Mouse (Mus musculus) CH12.LX (cell line): ENCODE measurements around the gene Fasl. TPM values are rescaled to one million over a fixed set of nuclear protein-coding genes. Genes with fewer than 3 reads are reported as not detected.

Experiments used
- DNase-seq: peaks from one replicate; pipeline ENCODE4 v3.0.0-alpha.2; 2013; ENCODE audit errors: extremely low read depth
- H3K27ac ChIP-seq: 2 replicates; pipeline ENCODE4 v1.5.1; 2012; ENCODE audit warnings: low read depth, mild to moderate bottlenecking, control low read depth, moderate library complexity; ENCODE audit not compliant: insufficient read depth
- H3K27me3 ChIP-seq: replicated peaks from 2 replicates; pipeline ENCODE3; 2012; ENCODE audit warnings: inconsistent platforms
- H3K36me3 ChIP-seq, 2 experiments: replicated peaks in 1 of 2; 2 replicates each; pipeline versions ENCODE3 to v1.6.1; 2012; ENCODE audit warnings: inconsistent platforms in 1 of 2, low read length in 1 of 2, mild to moderate bottlenecking in 1 of 2, mixed read lengths in 1 of 2, moderate library complexity in 1 of 2; ENCODE audit not compliant: control insufficient read depth in 1 of 2, insufficient read depth in 1 of 2
- H3K4me1 ChIP-seq, 2 experiments: 2 replicates each; pipeline ENCODE4 v1.6.1; 2012; ENCODE audit warnings: inconsistent platforms in 1 of 2, moderate library complexity in 1 of 2; ENCODE audit not compliant: insufficient read depth in 2 of 2, control insufficient read depth in 1 of 2
- H3K4me2 ChIP-seq: 2 replicates; pipeline ENCODE4 v1.6.1; 2012; ENCODE audit warnings: low read depth, mild to moderate bottlenecking, control low read depth; ENCODE audit not compliant: poor library complexity, insufficient read depth, severe bottlenecking
- H3K4me3 ChIP-seq, 3 experiments: fragments of 150-350 bp in 1 of 3; sonication (generic) in 1 of 3; replicated peaks in 1 of 3; 2 replicates each; pipeline versions ENCODE3 to v1.5.1; 2011 to 2012; ENCODE audit warnings: low read depth in 2 of 3, low read length in 2 of 3, mild to moderate bottlenecking in 2 of 3, moderate library complexity in 2 of 3, control low read depth in 1 of 3, improper control_type of control experiment in 1 of 3, inconsistent platforms in 1 of 3, mixed read lengths in 1 of 3; ENCODE audit not compliant: poor library complexity in 1 of 3
- H3K79me2 ChIP-seq: replicated peaks from 2 replicates; pipeline ENCODE4 v1.6.1; 2012; ENCODE audit warnings: mild to moderate bottlenecking, moderate library complexity; ENCODE audit not compliant: control insufficient read depth, poor library complexity, insufficient read depth, severe bottlenecking; ENCODE audit errors: extremely low read depth
- H3K9ac ChIP-seq: 2 replicates; pipeline ENCODE4 v1.6.1; 2012; ENCODE audit warnings: low read depth, mild to moderate bottlenecking, control low read depth, moderate library complexity; ENCODE audit not compliant: insufficient read depth
- H3K9me3 ChIP-seq: replicated peaks from 2 replicates; pipeline ENCODE3; 2012; ENCODE audit warnings: low read length, inconsistent platforms, mixed read lengths
- BHLHE40 ChIP-seq: IDR thresholded peaks from 2 replicates; pipeline ENCODE4 v1.6.1; 2011; ENCODE audit warnings: mild to moderate bottlenecking, low read depth, low read length, improper control_type of control experiment
- CHD1 ChIP-seq: IDR thresholded peaks from 2 replicates; pipeline ENCODE4 v1.6.1; 2012; ENCODE audit warnings: low read depth, low read length, improper control_type of control experiment, inconsistent platforms
- CHD2 ChIP-seq: IDR thresholded peaks from 2 replicates; pipeline ENCODE4 v1.6.1; 2011; ENCODE audit warnings: low read length, improper control_type of control experiment
- CTCF ChIP-seq, 2 experiments: IDR thresholded peaks in 1 of 2; conservative IDR thresholded peaks in 1 of 2; 2 replicates each; pipeline ENCODE4 v1.5.1; 2011 to 2012; ENCODE audit warnings: low read depth in 2 of 2, low read length in 2 of 2, improper control_type of control experiment in 1 of 2, inconsistent platforms in 1 of 2, mild to moderate bottlenecking in 1 of 2, moderate library complexity in 1 of 2
- E2F4 ChIP-seq: IDR thresholded peaks from 2 replicates; pipeline ENCODE4 v1.6.1; 2011; ENCODE audit warnings: low read depth, low read length, improper control_type of control experiment; ENCODE audit not compliant: insufficient replicate concordance
- ELF1 ChIP-seq: IDR thresholded peaks from 2 replicates; pipeline ENCODE4 v1.6.1; 2014; ENCODE audit warnings: low read depth, mild to moderate bottlenecking, inconsistent platforms, low read length, improper control_type of control experiment
- EP300 ChIP-seq: IDR thresholded peaks from 2 replicates; pipeline ENCODE4 v1.6.1; 2011; ENCODE audit warnings: low read length, improper control_type of control experiment
- ETS1 ChIP-seq: conservative IDR thresholded peaks from 2 replicates; pipeline ENCODE4 v1.6.1; 2012; ENCODE audit warnings: low read depth, mild to moderate bottlenecking, inconsistent platforms, low read length, improper control_type of control experiment, moderate library complexity
- GABPA ChIP-seq: IDR thresholded peaks from 2 replicates; pipeline ENCODE4 v1.6.1; 2012; ENCODE audit warnings: low read depth, low read length, improper control_type of control experiment, inconsistent platforms; ENCODE audit not compliant: insufficient replicate concordance
- HCFC1 ChIP-seq: IDR thresholded peaks from 2 replicates; pipeline ENCODE4 v1.6.1; 2012; ENCODE audit warnings: low read depth, mild to moderate bottlenecking, inconsistent platforms, low read length, improper control_type of control experiment
- IRF4 ChIP-seq: IDR thresholded peaks from 2 replicates; pipeline ENCODE4 v1.6.1; 2014; ENCODE audit warnings: low read depth, mild to moderate bottlenecking, inconsistent platforms, low read length, improper control_type of control experiment
- JUN ChIP-seq: IDR thresholded peaks from 2 replicates; pipeline ENCODE4 v1.6.1; 2011; ENCODE audit warnings: low read depth, mild to moderate bottlenecking, low read length, improper control_type of control experiment, moderate library complexity; ENCODE audit not compliant: insufficient read depth
- JUND ChIP-seq: conservative IDR thresholded peaks from 2 replicates; pipeline ENCODE4 v1.6.1; 2011; ENCODE audit warnings: low read depth, low read length, improper control_type of control experiment
- KAT2A ChIP-seq: IDR thresholded peaks from 2 replicates; pipeline ENCODE4 v1.6.1; 2012; ENCODE audit warnings: low read length, improper control_type of control experiment, inconsistent platforms; ENCODE audit not compliant: insufficient replicate concordance
- MAX ChIP-seq: IDR thresholded peaks from 2 replicates; pipeline ENCODE4 v1.6.1; 2011; ENCODE audit warnings: low read length, improper control_type of control experiment
- MXI1 ChIP-seq: IDR thresholded peaks from 2 replicates; pipeline ENCODE4 v1.6.1; 2011; ENCODE audit warnings: mild to moderate bottlenecking, low read depth, low read length, improper control_type of control experiment
- MYC ChIP-seq: IDR thresholded peaks from 2 replicates; pipeline ENCODE4 v1.6.1; 2011; ENCODE audit warnings: low read depth, mild to moderate bottlenecking, improper control_type of control experiment, low read length
- NELFE ChIP-seq: IDR thresholded peaks from 2 replicates; pipeline ENCODE4 v1.6.1; 2011; ENCODE audit warnings: low read depth, low read length, improper control_type of control experiment
- NRF1 ChIP-seq: IDR thresholded peaks from 2 replicates; pipeline ENCODE4 v1.6.1; 2014; ENCODE audit warnings: low read depth, mild to moderate bottlenecking, inconsistent platforms, low read length, improper control_type of control experiment, moderate library complexity
- PAX5 ChIP-seq: IDR thresholded peaks from 2 replicates; pipeline ENCODE4 v1.6.1; 2012; ENCODE audit warnings: low read length, inconsistent platforms, mixed read lengths
- POLR2A ChIP-seq: IDR thresholded peaks from 2 replicates; pipeline ENCODE4 v1.6.1; 2011; ENCODE audit warnings: low read depth, mild to moderate bottlenecking, improper control_type of control experiment, low read length
- POLR2AphosphoS2 ChIP-seq: IDR thresholded peaks from 2 replicates; pipeline ENCODE4 v1.6.1; 2011; ENCODE audit warnings: low read depth, low read length, improper control_type of control experiment
- RAD21 ChIP-seq: IDR thresholded peaks from 2 replicates; pipeline ENCODE4 v1.6.1; 2011; ENCODE audit warnings: low read depth, mild to moderate bottlenecking, low read length, improper control_type of control experiment, moderate library complexity
- RCOR1 ChIP-seq: conservative IDR thresholded peaks from 2 replicates; pipeline ENCODE4 v1.6.1; 2012; ENCODE audit warnings: low read depth, mild to moderate bottlenecking, inconsistent platforms, low read length, improper control_type of control experiment
- SMC3 ChIP-seq: IDR thresholded peaks from 2 replicates; pipeline ENCODE4 v1.6.1; 2011; ENCODE audit warnings: low read depth, low read length, improper control_type of control experiment
- TBP ChIP-seq: conservative IDR thresholded peaks from 2 replicates; pipeline ENCODE4 v1.6.1; 2011; ENCODE audit warnings: low read depth, low read length, improper control_type of control experiment
- TCF12 ChIP-seq: IDR thresholded peaks from 2 replicates; pipeline ENCODE4 v1.6.1; 2014; ENCODE audit warnings: low read depth, mild to moderate bottlenecking, inconsistent platforms, low read length, improper control_type of control experiment
- UBTF ChIP-seq: IDR thresholded peaks from 2 replicates; pipeline ENCODE4 v1.6.1; 2012; ENCODE audit warnings: low read depth, mild to moderate bottlenecking, inconsistent platforms, low read length, improper control_type of control experiment, moderate library complexity
- USF2 ChIP-seq: conservative IDR thresholded peaks from 2 replicates; pipeline ENCODE4 v1.6.1; 2011; ENCODE audit warnings: low read depth, low read length, improper control_type of control experiment
- ZC3H11A ChIP-seq: IDR thresholded peaks from 2 replicates; pipeline ENCODE4 v1.6.1; 2012; ENCODE audit warnings: low read depth, mild to moderate bottlenecking, inconsistent platforms, low read length, improper control_type of control experiment
- ZKSCAN1 ChIP-seq: IDR thresholded peaks from 2 replicates; pipeline ENCODE4 v1.6.1; 2012; ENCODE audit warnings: low read depth, inconsistent platforms, low read length, improper control_type of control experiment, borderline replicate concordance
- ZMIZ1 ChIP-seq: IDR thresholded peaks from 2 replicates; pipeline ENCODE4 v1.6.1; 2012; ENCODE audit warnings: low read depth, mild to moderate bottlenecking, inconsistent platforms, low read length, improper control_type of control experiment
- ZNF384 ChIP-seq: IDR thresholded peaks from 2 replicates; pipeline ENCODE4 v1.6.1; 2012; ENCODE audit warnings: low read depth, low read length, improper control_type of control experiment, inconsistent platforms
- dilution Hi-C: fragments of 300-500 bp; cut with MboI; formaldehyde crosslinking; loops from 2 replicates; pipeline ENCODE4 v1.14.3; 2020; ENCODE audit warnings: low sequenced_read_pairs; ENCODE audit not compliant: extremely low pct_unique_long_range_greater_than_20kb, extremely low pct_ligation_motif_present
- in situ Hi-C: fragments of 300-500 bp; cut with MboI; formaldehyde crosslinking; loops from 3 replicates; pipeline ENCODE4 v1.14.3; 2019; ENCODE audit warnings: low sequenced_read_pairs, low pct_ligation_motif_present, low pct_unique_long_range_greater_than_20kb, mixed read lengths
- polyA plus RNA-seq: library from polyadenylated mRNA; unstranded; fragments of >175 nt; gene quantifications from 2 replicates; pipeline ENCODE4 v1.2.1, GENCODE M21; 2012; ENCODE audit warnings: low read depth; ENCODE audit not compliant: insufficient read length
- total RNA-seq, 2 experiments: library from RNA; depleted of rRNA; stranded (reverse); fragments of 300-350 nt in 1 of 2; fragments of >200 nt in 1 of 2; gene quantifications; 2 replicates each; pipeline ENCODE4 v1.2.3; 2012 to 2014

Gene Fasl
- total and polyA plus RNA-seq, 3 experiments = 0.08 to 0.32 TPM; not detected in 1

DNA sequence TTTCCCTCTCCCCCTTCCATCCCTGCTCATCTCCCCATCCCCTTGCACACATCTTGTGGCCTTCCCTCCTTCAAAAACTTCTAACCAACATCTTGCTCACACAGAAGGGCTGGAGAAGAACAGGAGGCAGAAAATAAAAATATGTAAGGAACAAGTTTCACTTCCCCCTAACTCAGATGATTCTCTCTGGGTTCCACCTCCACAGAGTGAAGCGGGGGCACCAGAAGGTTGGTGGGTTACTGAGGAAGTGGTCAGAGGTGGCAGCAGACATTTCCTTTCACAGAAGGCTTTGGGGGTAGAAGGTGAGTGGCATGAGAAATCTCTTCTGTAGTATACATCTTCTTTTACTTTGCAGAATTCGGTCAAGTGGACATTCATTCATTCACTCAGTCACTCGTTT is 10.6 kb upstream of the Fasl start:
- Histone ChIP-seq H3K4me2 (no peak overlapping the region), H3K27me3 (no peaks in the 10 kb centered on the region), H3K4me3 (no peak overlapping the region), H3K79me2 (no peaks in the 10 kb centered on the region), H3K9me3 (peaks cover 6% of the 10 kb centered on the region), H3K27ac (no peak overlapping the region), H3K9ac (no peak overlapping the region), H3K36me3 (no peaks in the 10 kb centered on the region), H3K4me1 (peaks cover 13 to 48% of the 10 kb centered on the region in 2 experiments)
- TF ChIP-seq E2F4 (no peak), NRF1 (no peak), USF2 (no peak), TCF12 (peak; percentile 35; the same call in 1 of the 2 replicates), RCOR1 (no peak), UBTF (no peak), MAX (no peak), CHD2 (no peak), ZNF384 (no peak), JUN (no peak), IRF4 (peak; percentile 83), ZMIZ1 (no peak), ZKSCAN1 (no peak), TBP (no peak), MXI1 (no peak), PAX5 (no peak), ETS1 (0 out of 2 replicates have a peak, but pooled peaks have one; percentile 14), BHLHE40 (no peak), ELF1 (no peak), NELFE (no peak), CHD1 (no peak), SMC3 (no peak), POLR2A (no peak), JUND (no peak), CTCF (conservative IDR thresholded peaks at IDR 0.05 in 1 of 2, IDR thresholded peaks at IDR 0.05 in 1 of 2; ENCODE audit: low read depth in 2 of 2, low read length in 2 of 2) (no peak), EP300 (peak; percentile 69), POLR2AphosphoS2 (no peak), GABPA (no peak), MYC (no peak), ZC3H11A (no peak), KAT2A (no peak), RAD21 (no peak), HCFC1 (no peak)
- in situ Hi-C loops = no loop called here
- DNase-seq = peak; percentile 48
- dilution Hi-C loops = no loop called here
